Mouse (Mus musculus) brain, adult 2 months (tissue): ENCODE measurements around the gene Nphp3.

Source experiments
- DNase-seq: peaks from one replicate; pipeline ENCODE4 v3.0.0; 2011; ENCODE audit warnings: low read depth, low spot score

Gene Nphp3

DNA sequence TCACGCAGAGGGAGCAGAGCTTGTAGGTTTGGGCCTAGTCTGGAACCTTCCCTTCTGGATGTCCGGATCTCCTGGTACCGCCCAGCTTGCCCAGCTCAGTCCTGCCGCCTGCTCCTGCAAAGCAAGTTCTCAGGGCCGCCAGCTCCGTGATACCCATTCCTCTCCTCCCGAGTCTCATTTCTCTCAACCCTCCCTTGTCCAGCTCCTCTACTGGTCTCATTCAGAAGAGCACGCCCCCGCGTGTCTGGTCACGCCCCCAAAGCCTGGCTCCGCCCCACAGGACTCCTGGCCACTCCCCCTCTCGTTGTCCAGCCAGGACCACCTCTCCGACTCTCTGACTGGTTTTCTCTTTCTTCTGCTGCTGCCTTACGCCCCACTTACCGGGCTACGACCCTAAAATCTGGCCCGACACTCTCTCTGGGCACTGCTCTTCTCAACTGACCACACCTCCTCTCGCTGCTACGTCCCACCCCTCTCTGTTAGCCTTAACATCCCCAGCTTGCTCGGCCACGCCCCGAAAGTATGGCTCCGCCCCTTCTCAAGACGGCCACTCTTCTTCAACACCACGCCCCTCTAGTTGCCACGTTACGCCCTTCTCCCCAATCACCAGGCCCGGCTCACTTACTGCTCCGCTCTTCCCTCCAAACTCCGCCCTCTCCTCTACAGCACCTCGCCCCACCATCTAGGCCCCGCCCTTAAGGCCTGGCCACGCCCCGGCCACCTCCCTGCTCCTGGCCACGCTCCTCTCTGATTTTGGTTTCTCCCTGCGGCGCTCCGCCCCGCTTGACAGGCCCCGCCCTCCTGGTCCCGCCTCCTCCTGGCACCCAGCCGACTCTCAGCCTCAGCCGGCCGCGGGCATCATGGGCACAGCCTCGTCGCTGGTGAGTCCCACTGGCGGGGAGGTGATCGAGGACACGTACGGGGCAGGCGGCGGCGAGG, at the start of gene Nphp3:
Gene Nphp3, plus strand, starts transcription at position 624 of the 939 bp plus-strand sequence.
- peak; percentile 100 for DNase-seq

DNA sequence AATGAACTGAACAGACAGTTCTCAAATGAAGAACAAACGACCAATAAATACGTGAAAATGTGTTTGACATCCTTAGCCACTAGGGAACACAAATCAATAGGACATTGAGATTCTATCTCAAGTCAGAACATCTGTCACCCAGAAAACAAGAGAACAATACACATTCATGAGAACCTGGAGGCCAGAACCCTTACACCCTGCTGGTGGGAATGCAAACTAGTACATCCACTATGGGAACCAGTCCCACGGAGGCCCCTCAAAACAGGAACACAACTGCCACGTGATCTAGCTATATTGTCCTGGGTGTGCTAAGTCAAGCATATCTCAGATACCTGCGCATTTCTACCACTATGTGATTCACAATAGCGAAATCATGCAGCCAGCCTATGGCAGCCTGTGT, 43.6 kb upstream of the Nphp3 start:
- no peak for DNase-seq

DNA sequence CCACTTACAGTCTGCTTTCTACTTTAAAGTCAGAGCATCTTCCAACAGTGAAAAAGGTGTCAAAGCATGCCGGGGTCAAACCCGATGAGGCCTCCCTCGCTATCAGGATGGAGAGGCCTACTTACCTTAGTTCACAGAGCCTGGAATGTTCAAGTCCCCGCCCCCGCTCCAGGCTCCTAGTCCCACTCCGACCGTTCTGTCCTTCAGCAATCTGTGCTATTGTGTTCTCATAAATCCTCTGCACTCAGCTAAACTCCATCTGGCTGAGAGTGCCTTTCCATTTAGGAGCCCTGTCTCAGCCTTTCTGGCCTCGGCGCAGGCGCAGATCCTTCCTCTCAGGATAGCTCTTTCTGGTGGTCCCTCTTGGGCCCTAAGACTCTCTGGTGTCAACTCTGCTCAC, 42.4 kb upstream of the Nphp3 start:
- peak; percentile 51 for DNase-seq

DNA sequence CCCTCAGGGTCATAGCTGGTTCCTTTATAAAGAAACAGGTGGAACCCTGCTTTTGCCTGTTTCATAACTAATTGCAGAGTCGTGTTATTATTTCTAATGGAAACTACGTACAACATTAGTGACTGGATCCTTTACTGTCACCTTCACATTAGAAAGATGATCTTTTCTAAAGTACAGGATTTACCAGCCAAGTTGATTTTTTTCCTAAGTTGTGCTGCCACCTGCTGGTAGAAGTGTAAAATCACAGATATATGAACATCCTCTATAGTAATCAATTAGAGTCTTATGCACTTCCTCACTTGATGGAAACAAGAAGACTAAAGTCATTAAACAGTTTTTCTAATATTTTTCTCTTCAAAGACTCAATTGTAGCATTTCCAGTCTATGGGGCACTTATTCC, 5.8 kb upstream of the Nphp3 start:
- DNase-seq = peak; percentile 72

DNA sequence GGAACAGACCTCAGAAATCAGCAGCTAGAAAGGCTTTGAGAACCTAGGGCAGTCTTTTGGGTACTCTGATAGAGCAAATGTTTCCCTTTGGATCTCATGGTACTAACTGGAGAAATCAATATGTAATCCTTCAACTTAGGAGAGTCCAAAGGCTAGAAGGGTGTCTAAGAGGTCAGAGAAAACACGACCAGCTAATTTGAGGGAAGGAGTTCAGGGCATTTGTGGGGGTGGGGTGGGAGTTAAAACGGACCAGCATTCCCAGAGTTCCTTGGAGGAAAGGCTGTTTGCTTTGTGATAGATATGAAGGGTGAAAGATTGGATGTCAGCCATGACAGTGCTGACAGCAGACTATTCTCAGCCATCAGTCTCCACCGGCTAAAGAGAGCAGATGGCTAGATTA, 1.7 kb upstream of the Nphp3 start:
- DNase-seq = no peak

DNA sequence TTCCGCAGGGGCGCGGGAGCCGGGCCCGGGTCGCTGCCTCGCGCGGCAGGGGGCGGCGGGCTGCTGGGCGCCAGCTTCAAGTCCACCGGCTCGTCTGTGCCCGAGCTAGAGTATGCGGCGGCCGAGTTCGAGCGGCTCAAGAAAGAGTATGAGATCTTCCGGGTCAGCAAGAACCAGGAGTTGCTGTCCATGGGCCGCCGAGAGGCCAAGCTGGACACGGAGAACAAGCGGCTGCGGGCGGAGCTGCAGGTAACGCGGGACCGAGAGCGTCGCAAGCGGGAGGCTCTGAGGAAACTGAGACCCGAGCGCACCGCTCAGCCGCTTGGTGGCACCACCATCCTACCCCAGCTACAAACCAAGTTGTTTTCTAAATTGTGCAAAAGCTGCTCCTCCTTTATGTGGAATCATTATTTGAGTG, 578 bp downstream of the Nphp3 start:
- DNase-seq = peak; percentile 93

DNA sequence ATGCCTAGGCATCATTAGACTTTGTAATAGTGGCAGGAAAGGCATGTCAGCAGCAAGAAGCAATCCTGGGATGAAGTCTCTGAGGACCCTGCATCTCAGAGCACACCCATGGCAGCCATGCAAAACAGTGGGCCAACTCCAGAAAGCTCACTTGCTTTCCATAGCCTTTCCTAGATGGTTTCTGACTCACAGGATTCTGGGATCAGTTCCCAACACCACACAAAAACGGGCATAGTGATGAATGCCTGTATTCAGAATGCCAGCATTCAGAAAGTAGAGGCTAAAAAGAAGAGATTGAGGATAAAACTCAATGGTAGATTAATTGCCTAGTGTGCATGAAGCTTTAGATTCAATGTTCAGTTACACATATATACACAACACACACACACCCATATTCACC, 12.2 kb downstream of the Nphp3 start:
- DNase-seq = peak; percentile 55

DNA sequence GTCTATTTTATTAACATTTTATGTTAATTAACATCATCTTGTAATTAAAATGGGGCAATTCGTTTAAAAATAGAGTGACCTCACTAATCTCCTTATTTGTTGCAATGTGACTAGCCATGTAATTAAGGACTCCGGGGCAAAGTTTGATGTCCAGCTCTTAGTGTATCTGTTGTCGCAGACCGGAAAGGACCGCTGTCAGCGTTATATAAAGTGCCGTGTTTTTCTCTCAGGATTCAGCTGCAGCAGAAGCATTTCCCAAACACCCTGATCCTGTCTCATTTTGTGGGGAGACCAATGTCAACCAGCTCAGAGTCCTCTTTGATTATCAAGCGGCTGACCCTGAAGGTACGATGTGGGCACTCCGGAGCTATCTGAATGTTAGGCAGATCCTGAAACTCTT, 18.7 kb downstream of the Nphp3 start:
- no peak for DNase-seq

DNA sequence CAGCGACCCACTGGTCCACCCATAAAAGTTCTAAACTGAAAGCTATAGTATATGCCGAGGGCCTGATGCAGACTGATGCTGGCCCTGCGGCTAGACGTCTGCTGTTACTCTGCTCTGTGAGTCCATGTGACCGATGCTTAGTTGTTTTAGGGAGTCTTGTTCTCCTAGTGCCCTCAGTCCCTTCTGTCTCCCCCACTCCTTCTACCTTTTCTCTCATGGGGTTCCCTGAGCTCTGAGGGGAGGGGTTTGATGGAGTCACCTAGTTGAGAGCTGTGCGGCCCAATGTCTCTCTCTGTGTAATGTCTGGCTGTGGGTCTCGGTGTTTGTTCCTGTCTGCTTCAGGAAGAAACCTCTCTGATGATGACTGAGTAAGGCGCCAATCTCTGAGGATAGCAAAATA, 24.8 kb downstream of the Nphp3 start:
- no peak for DNase-seq

DNA sequence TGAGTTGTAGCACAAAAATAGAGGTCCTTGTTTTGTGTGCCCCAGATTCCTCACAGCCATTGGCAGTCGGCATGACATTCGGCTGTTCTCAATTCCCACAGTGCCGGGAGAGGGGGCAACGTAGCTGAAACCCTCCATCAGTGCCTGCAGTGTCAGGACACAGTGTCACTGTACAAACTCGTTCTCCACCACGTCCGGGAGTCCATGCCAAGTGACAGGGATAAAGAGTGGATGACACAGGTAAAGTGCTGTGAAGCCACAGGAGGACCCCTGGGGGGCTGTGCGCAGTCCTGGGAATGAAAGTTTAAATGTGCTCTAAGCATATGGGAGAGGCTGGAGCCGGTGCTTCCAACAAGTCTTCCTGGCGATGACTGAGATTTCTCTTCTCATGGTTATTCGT, 27.5 kb downstream of the Nphp3 start:
- no peak for DNase-seq

DNA sequence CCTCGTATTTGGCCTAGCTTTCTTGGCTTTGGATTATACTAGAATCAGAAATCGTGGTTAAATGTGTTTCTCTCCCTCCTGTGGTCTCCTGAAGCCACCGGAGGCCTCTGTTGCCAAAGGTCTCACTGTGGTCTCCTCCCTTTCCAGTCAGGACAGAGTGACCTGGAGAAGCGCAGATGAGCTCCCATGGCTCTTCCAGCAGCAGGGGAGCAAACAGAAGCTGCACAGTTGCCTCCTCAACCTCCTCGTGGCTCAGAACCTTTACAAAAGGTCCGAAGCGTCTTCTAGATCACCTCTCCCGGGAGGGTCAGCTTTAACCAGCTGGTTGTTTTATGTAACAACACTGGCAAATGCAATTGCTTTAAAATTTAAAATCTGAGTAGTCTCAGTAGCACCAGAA, 31.9 kb downstream of the Nphp3 start:
- DNase-seq = no peak

DNA sequence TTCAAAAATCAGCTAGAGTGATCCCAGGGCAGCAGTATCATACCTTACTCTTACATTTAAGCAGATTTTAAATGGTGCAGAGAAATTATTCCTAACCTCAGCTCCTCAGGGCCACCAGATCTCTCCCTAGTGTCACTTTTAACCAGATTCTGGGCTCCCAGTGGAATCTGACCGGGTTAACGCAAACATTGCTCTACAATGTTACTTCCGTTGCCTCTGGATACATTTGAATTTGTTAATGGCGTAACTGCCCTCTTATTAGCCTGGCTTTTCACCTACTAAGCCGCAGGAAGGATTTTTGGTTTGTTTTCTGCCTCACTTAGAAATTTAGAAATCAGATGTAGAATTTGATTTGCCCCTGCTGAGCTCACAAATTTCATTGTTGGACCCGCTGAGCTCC, 32.4 kb downstream of the Nphp3 start:
- DNase-seq = no peak

DNA sequence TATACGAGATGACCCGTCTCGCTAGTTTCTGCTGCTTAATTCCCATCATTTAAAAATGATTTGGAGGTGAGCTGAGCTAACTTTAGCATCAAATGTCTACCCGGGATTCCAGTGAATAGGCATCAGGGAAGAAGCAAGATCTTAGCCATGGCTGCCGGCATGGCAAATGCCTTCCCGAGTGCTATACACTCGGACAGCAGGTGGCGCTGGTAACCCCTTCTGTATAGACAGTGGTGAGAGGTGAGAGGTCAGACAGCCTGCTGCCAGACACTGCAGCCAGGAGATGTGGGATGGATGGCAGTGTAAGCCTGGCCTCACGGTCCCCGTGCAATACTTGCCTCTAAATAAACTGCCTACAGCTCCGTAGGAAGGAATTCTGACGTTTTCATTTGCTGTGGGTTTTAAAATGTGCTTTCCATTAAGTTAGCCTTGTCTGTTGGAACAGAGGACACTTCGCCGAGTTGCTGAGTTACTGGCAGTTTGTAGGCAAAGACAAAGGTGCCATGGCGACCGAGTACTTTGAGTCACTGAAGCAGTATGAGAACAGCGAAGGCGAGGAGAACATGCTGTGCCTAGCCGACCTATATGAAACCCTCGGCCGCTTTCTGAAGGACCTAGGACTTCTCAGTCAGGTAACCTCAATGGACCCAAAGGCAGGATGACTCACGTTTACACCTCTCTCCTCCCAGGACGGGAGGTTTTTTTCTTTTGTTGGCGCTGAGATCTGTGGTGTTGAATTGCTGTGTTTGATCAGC, 33.1 kb downstream of the Nphp3 start:
- DNase-seq = peak; percentile 82

DNA sequence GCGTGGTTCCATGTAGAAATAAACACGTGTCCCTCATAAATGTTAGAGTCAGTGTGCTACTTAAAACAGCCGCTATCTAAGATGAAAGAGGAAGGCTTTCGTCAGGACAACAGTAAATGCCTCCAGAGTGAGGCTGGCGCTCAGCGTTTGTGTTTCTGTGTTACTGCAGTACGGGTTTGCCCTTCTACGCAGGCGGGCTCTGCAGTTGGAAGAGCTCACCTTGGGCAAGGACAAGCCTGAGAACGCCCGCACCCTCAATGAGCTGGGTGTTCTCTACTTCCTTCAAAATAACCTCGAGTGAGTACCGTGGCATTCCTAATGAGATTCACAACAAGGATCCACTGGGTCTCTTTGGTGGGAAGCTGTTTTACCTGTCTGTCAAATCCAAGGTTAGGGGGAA, 35.9 kb downstream of the Nphp3 start:
- no peak for DNase-seq

DNA sequence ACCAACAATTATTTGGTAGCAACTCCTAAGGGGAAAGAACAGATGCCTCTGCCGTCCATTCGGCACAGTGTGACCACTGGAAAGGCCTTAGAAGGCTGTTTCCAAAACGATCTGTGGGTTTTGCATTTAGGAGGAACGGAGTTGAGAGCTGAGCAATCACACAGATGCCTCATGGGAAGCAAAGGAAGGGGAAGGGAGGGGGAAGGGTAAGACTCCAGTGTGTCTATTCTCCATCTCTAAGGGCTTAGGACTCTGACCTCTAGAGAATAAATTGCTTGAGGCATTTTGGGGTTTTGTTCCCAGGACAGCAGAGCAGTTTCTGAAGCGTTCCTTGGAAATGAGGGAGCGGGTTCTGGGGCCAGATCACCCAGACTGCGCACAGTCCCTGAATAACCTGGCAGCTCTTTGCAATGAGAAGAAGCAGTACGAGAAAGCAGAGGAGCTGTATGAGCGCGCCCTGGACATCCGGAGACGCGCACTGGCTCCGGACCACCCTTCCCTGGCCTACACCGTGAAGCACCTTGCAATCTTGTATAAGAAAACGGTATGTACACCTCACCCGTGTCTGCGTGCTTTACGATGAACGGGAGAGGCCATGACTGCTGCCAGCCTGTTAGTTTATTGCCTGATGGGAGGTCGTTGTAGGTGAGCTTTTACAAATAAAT, 36.8 kb downstream of the Nphp3 start:
- DNase-seq = no peak

DNA sequence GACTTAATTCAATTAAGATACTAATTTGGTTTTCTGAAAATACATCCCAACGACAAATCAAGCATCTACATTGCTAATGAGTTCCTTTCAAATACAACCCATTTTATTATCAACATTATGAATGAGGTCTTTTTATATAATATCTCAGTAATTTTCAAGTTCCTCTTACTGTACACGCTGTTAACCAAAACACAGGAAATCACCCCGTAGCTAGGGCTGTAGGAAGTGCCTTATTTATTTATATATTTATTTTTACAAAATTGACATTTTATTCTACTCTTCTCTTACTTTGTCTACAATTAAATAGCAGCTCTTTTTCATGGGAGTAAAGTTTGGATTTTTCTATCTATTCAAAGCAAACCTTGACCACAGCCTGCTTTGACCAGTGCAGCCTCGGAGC, 37.4 kb downstream of the Nphp3 start:
- DNase-seq = no peak

DNA sequence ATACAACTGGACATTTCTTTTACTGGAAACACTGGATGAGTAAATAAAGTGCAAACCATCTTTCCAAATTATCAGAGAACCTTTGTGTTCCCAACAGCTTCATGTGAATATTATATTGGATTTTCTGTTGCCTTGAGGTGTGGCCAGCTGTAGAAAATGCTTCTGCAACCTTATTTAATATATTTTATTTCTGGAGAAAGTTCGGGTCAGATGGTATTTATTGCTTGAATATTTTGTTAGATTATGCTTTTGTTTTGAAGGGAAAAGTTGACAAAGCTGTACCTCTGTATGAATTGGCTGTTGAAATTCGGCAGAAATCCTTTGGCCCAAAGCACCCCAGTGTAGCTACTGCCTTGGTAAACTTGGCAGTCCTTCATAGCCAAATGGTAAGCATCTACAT, 38.0 kb downstream of the Nphp3 start, which contains the start of gene Gm28305:
Gene Gm28305, plus strand, starts transcription at position 301 of the 400 bp plus-strand sequence.
- no peak for DNase-seq

DNA sequence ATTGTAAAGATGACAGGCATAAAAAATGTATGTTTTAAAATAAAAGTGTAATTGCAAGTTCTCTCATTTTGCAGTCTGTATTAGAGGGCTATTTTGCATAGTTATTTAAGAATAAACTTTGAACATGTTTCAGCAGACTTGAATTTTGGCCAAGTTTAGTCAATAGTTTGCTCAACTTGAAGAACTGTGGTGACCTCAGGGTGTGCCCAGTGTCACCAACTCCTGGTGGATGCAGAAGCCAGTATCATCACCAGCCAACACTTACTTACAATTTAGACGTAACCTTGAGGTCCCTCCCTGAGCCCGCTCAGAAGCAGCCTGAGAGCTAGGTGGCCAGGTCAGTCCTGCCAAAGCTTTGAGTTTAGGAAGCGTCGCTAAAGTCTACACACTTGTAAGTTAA, 41.3 kb downstream of the Nphp3 start:
- DNase-seq = no peak

DNA sequence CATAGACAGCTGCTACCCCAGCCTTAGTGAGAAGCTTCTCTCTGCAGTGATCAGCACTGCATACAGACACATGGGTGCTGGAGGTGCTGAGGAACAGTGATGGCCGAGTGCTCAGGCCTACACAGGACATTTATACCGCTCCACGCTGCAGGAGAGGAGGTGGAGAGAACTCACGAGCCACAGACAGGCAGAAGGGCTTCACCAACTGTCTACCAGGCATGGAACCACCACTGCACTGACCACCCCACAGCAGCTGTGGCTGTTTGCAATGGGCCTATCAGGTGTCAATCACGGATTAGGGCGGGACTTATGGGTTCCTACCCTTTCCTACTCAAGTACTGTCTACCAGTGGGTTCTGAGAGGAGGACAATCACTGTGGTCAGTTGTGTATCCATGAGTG, 48.7 kb downstream of the Nphp3 start:
- DNase-seq = no peak

DNA sequence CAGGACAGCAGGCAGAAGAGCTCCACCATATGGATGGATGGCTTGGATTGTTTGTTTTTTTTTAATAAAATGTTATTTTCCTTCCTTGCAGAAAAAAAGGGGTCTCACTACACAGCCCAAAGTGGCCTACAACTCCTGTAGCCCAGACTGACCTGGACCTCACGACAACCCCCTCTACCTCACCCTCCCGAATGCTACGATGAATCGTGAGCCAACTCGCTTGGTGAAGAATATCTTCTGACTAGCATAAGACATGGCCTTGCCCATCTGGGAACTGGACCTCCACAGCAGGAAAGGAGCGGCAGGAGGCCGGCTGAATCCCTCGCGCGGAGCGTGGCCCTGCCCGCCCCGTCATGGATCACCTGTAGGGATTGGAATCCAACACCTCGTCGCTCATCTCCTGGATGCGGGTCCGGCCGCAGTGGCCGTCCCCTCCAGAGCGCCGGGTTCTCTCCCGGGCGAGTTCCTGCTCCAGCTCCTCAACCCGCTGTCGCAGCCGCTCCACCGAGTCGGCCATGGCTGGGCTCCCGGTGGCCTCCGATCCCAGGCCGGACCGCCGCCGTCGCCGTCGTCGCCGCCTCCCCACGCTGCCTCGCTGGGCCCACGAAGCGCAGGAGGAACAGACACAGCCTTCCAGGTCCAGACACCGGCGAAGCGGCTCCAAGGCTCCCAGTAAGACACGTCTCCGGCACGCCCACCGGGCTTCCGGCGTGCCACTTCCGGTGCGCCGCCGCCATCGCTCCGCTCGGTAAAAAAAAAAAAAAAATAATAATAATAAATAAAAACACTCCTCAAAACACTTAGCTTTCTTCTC, 60.3 kb downstream of the Nphp3 start, which contains the start of gene Uba5:
Gene Uba5, minus strand, starts transcription at position 705 of the 814 bp plus-strand sequence.
- DNase-seq = no peak

DNA sequence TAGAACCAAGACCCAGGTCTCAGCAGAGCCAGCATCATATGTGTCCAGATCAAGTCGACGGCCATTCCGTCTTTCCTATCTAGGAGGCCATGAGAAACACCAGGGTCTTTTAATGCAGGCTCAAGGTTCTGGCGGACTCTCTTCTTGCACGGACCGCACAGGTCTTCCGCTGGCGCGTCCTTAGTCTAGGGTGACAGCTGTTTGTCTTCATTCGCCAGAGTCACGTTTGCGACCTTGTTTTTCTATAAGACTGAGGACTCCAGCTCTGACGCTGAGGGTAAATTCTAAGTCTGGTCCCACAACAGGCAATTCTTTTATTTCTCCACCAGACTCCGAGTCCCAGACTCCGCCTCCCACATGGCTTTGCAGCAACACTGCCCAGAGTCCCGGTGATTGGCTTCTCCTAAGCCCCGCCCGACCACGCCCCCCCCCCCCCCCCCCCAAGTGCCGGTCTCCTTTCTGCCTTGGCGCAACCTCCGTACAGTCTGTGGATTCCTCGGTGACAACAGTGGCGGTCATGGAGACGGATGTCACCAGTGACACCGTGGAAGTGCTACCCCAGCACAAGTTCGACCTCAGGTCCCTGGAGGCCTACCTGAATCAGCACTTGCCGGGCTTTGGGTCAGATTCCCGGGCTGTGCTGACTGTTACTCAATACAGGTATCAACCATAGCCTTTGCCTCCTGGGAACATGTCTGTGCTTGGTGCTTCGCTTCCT, 61.1 kb downstream of the Nphp3 start, which contains the start of gene Acad11:
Gene Acad11, plus strand, starts transcription at position 134 of the 718 bp plus-strand sequence.
- peak; percentile 97 for DNase-seq
